Mouse (Mus musculus): ENCODE results near the gene Esr1.

DNA sequence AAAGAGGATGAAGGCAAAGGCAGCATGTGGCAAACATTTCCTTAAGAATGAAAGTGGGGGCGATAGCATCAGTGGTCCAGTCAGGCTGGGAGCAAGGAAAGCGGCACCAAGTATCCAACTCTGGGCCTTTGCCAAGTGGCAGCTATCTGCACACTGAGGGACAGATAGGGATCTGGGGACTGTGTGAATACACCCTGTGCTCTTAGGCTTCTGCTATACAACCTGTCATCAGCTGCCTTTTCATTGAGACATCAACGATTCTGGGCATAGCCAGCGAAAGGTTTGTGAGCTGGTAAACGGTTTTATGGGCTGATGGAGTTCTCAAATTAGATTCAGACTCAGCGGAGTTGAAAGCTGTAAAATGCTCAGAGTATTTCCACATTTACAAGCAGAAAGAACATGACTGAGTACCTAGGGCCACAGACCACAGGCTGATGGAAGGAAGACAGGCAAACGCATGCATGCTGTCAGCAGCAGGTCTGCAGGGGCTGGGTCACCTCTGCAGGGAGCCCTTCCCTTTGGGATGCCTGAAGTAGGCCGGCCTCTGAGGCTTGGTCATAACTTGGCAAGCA lies 397.5 kb downstream of the Esr1 start:
- TF ChIP-seq CTCF (IDR thresholded peaks at IDR 0.05; ENCODE audit: borderline replicate concordance, insufficient read depth, low read length) (no peak), POLR2A (IDR thresholded peaks at IDR 0.05; ENCODE audit: low read depth, low read length) (no peak)

Measured in embryonic fibroblast, embryonic 13.5 days (primary cell).